Mouse (Mus musculus) naive thymus-derived CD4-positive, alpha-beta T cell, adult 5 months (primary cell): ENCODE measurements around the gene Gm43302. TPM values are rescaled to one million over a fixed set of nuclear protein-coding genes. Genes with fewer than 3 reads are reported as not detected.

Experiments
- polyA plus RNA-seq: library from polyadenylated mRNA; unstranded; fragments of 100-300 nt; shearing (Covaris generic); gene quantifications from one replicate; pipeline ENCODE4 v1.2.1, GENCODE M21; 2017

Gm43302 gene
- polyA plus RNA-seq = 0.22 TPM

DNA sequence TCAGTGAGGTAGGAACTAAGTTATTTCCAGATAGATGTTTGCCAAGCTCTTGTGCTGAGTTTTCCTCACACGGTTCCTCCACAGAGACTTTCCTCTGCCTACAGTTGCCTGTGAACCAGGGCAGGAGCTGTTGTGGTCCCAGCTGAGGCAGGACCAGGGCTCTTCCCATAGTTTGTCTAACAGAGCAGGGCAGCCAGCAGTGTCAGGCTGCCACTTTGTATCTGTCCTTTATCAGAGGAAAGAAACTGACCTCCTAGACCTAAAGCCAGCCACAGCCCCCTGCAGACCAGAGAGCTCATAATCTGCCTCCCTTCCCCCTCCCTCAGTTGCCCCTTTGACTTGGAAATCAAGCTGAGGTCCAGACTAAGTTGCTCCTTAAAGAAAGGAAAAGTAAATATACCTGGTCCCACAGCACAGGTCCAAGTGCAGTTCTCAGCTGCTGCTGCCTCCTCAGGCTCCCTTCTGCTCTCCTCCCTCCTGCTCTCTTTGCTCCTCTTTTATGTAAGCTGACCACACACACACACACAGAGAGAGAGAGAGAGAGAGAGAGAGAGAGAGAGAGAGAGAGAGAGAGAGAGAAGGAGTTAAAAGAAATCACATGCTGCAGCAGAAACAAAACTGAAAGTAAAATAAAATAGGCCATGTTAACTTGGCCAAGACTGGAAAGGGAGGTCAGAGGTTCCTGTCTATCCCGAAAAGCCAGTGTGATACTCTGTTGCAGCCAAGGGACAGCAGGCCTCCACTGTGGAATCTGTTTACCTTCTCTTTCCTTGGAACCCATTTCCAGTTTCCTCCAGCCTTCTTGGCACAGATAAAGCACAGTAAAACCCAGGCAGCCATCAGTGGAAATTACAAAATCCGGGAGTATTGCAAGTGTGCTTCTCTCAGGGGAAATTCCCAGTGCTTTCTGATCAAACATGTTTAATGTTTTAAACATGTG lies at the start of gene Gm43302, which contains the start of gene Gbp6:
Gm43302 (minus strand) TSS at position 470 of the 940 bp plus-strand sequence.
Gbp6 (minus strand) TSS at position 473 of the 940 bp plus-strand sequence.

DNA sequence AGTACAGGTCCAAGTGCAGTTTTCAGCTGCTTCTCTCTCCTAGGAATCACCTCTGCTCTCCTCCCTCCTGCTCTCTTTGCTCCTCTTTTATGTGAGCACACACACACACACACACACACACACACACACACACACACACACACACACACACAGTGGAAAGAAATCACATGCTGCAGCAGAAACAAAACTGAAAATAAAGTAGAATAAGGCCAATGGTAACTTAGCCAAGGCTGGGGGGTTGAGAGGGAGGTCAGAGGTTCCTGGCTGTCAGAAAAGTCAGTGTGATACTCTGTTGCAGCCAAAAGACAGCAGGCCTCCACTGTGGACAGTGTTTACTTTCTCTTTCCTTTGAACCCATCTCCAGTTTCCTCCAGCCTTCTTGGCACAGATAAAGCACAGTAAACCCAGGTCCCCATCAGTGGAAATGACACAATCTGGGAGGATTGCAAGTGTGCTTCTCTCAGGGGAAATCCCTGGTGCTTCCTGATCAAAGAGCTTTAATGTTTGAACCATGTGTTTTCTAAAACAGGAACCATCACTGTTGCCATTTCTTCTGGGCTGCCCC lies 53.9 kb downstream of the Gm43302 start, which contains the start of gene Gbp10:
Gbp10 (minus strand) TSS at position 51 of the 565 bp plus-strand sequence.

Other genes with a start within 250 kb of the Gm43302 start
- gene Gbp9, start 154.2 kb downstream of the Gm43302 start, polyA plus RNA-seq = 95.6 TPM
- 63.0 TPM for gene Gbp8, start 154.2 kb downstream of the Gm43302 start, polyA plus RNA-seq
- 189 TPM for gene Gbp4, start 154.1 kb downstream of the Gm43302 start, polyA plus RNA-seq
- gene Gbp10, start 54.2 kb downstream of the Gm43302 start, polyA plus RNA-seq = 20.7 TPM
- 59.4 TPM for gene Gbp6, start within 50 bp of the Gm43302 start, polyA plus RNA-seq
- 5.7 TPM for gene Lrrc8b, start 122.1 kb upstream of the Gm43302 start, polyA plus RNA-seq
- gene Lrrc8c, start 225.7 kb upstream of the Gm43302 start, polyA plus RNA-seq = 101 TPM